Mouse (Mus musculus): ENCODE data around the gene Opn3. TPM values are rescaled to one million over a fixed set of nuclear protein-coding genes. Genes with fewer than 3 reads are reported as not detected.
A peak's percentile ranks its signal among the peaks of the same experiment; 100 is the strongest.

The Opn3 gene
- polyA plus RNA-seq, 1 experiment = 4.2 TPM

DNA sequence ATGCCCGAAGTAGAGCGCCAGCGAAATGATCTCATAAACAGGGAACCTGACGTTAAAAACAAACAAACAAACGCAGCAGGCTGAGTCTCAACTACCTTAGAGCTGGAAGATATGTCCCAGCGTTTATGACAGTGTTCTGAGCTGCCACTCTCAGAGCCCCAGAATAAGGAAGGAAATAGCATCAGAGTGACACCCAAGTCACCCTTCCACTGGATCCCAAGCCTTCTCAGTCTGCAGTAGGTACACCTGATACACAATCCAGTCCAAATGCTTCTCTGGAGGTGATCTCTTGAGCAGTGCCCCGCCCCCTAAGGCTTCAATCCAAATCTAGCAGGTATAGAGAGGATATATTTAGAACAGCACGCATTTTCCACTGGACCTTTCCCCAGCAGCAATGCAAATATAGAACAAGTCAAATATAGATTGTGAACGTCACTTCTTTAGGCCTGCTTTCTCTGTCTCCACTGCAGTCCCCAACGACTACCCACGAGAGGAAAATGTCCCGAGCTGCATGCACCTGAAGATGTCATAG, 919 bp upstream of the Opn3 start:
- peaks cover 2% of the 10 kb centered on the region; the same call in 1 of the 2 replicates for H3K4me1 ChIP-seq (ENCODE audit: control insufficient read depth, insufficient read depth, low read length)
- H3K27ac ChIP-seq (ENCODE audit: insufficient read depth, low read length) = no peak overlapping the region
- peak overlapping the region; percentile 79; the same call in 1 of the 2 replicates for H3K4me3 ChIP-seq (ENCODE audit: insufficient read depth, low read length)
- TF ChIP-seq POLR2A (IDR thresholded peaks at IDR 0.05; ENCODE audit: extremely low read depth, insufficient read depth, low read length) = no peak
- no peak for TF ChIP-seq CTCF (IDR thresholded peaks at IDR 0.05; ENCODE audit: extremely low read depth, insufficient read depth, low read length)

DNA sequence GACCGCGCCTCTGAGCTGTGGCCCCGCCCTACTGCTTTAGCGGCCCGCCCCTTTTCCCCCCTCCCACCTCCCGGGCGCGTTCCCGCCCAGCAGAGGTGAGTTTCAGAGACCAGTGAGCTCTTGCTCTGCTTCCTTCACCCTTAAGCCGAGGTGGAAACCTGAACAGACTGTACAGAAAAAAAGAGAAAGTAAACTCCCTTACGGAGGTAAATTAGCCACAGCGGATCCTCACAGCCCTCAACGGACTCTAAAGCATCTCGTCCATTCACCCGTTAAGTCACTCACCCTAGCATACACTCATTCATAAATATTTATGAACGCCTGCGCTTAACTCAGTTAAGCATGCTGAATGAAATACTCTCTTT, 403 bp upstream of the Opn3 start:
- TF ChIP-seq POLR2A (IDR thresholded peaks at IDR 0.05; ENCODE audit: extremely low read depth, insufficient read depth, low read length) (no peak), CTCF (IDR thresholded peaks at IDR 0.05; ENCODE audit: extremely low read depth, insufficient read depth, low read length) (no peak)
- Histone ChIP-seq H3K27ac (ENCODE audit: insufficient read depth, low read length) (no peak overlapping the region), H3K4me3 (ENCODE audit: insufficient read depth, low read length) (peak overlapping the region; percentile 79)

DNA sequence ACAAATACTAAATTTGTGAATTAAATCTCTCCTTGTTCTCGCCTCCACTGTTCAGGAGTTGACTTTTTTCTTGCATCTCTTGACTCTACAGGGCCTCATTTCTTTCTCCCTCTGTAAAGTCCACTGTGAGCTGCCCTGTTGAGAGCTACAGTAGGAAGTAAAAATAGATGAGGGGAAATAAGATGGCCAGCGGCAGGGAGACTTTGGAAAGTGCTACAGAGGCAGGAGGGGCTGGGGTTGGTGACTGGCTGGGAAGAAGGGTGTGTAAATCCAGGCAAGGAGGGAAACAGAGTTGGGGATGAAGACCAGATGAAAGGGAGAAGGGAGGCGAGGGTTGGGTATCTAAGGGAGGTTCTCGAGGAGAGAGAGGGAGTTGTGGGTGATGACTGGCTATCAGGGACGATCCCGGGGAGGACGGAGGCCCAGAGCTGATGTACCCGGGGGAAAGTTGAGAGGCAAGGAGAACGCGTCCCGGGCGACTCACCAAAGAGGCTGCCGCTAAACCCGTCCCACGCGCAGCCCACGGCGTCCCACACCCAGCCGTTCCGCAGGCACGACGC, 810 bp downstream of the Opn3 start:
- TF ChIP-seq CTCF (IDR thresholded peaks at IDR 0.05; ENCODE audit: extremely low read depth, insufficient read depth, low read length) (no peak), POLR2A (IDR thresholded peaks at IDR 0.05; ENCODE audit: extremely low read depth, insufficient read depth, low read length) (no peak)
- H3K27ac ChIP-seq (ENCODE audit: insufficient read depth, low read length) = no peak overlapping the region
- H3K4me3 ChIP-seq (ENCODE audit: insufficient read depth, low read length) = peak overlapping the region; percentile 79
- H3K4me1 ChIP-seq (ENCODE audit: control insufficient read depth, insufficient read depth, low read length) = peaks cover 2% of the 10 kb centered on the region; the same call in 1 of the 2 replicates

More for the DNA sequence above, 403 bp upstream of the Opn3 start:
- H3K4me1 ChIP-seq (ENCODE audit: control insufficient read depth, insufficient read depth, low read length) = peaks cover 2% of the 10 kb centered on the region; the same call in 1 of the 2 replicates

DNA sequence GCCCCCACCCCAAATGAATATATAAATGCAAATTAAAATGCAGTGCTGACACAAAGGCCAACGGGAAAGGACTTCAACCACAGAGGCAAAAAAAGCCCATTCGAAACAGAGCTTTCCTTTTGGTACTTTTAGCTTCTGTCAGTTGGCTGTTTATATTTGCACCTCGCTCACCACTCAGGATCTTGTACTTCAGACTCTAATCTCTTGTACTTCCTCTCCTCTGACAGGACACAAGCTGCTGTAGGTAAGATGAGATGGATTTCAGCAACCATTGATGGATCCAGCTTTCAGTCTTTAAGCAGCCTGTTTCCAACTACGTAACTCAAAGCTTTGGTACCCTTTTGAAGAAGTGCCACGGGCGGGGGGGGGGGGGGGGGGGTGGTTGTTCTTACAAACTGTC, 11.6 kb downstream of the Opn3 start:
- Histone ChIP-seq H3K4me3 (ENCODE audit: insufficient read depth, low read length) (no peak overlapping the region), H3K4me1 (ENCODE audit: control insufficient read depth, insufficient read depth, low read length) (no peaks in the 10 kb centered on the region), H3K27ac (ENCODE audit: insufficient read depth, low read length) (no peak overlapping the region)
- TF ChIP-seq CTCF (IDR thresholded peaks at IDR 0.05; ENCODE audit: extremely low read depth, insufficient read depth, low read length) (no peak), POLR2A (IDR thresholded peaks at IDR 0.05; ENCODE audit: extremely low read depth, insufficient read depth, low read length) (no peak)

DNA sequence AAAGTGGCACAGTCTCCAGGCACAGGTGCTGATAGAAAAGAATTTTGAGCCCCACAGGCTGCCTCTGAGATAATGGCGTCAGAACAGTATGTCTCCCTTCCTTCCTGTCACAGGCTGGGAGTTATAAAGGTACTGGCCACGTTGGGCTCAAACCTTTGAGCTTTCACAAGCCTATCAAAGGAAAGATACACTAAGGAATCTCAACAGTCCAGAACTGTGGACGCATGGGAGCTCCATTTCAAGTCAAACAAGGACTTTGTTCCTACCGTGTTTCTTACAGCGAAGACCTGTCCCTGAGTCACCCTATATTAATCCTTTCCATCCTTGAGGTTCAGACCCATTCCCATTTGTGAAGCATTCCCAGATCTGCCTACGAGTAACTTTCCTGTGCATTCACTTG, 15.1 kb downstream of the Opn3 start:
- H3K4me1 ChIP-seq (ENCODE audit: control insufficient read depth, insufficient read depth, low read length) = no peaks in the 10 kb centered on the region; the same call in none of the 2 replicates
- no peak for TF ChIP-seq CTCF (IDR thresholded peaks at IDR 0.05; ENCODE audit: extremely low read depth, insufficient read depth, low read length)
- TF ChIP-seq POLR2A (IDR thresholded peaks at IDR 0.05; ENCODE audit: extremely low read depth, insufficient read depth, low read length) = no peak
- no peak overlapping the region for H3K27ac ChIP-seq (ENCODE audit: insufficient read depth, low read length)
- no peak overlapping the region for H3K4me3 ChIP-seq (ENCODE audit: insufficient read depth, low read length)

GRCm38 (mm10) chr1:175675116-175675515, 17.5 kb downstream of the Opn3 start:
- Histone ChIP-seq H3K27ac (ENCODE audit: insufficient read depth, low read length) (no peak overlapping the region), H3K4me1 (ENCODE audit: control insufficient read depth, insufficient read depth, low read length) (no peaks in the 10 kb centered on the region; the same call in none of the 2 replicates), H3K4me3 (ENCODE audit: insufficient read depth, low read length) (no peak overlapping the region)
- TF ChIP-seq POLR2A (IDR thresholded peaks at IDR 0.05; ENCODE audit: extremely low read depth, insufficient read depth, low read length) (no peak), CTCF (IDR thresholded peaks at IDR 0.05; ENCODE audit: extremely low read depth, insufficient read depth, low read length) (no peak)

DNA sequence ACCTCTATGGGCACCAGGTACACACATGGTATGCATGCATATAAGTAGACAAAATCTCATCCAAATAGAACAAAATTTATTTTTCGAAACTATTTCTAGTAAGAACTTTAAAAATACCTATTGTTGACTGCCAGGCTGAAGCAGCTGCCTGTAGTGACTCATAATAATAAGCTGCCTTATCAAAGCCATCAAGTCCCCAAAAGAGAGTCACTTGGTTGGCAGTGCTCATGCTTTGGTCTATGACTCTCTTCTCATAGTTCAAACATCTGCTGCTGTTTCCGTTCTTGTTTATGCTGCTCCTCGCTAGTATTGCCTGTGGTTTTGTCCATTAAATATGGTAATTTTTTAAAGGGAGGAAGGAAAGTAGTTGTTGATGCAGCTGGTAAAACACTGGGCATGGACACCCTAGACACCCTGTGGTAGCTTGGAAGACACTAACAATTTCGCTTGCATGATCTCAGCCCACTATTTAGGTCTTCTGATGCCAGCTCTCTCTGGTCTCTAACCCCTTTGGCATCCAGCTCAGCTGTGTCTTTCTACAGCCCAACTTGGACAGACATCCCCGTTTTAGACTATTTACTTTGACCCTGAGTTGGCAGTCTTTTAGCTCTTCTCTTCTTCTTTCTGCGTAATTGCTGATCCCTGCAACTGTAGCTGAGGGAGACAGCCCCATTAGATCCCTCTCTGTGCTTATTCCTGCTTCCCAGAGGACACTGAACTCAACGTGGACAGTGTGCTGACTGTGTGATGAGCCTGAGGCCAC, 18.8 kb downstream of the Opn3 start:
- TF ChIP-seq CTCF (IDR thresholded peaks at IDR 0.05; ENCODE audit: extremely low read depth, insufficient read depth, low read length) (no peak), POLR2A (IDR thresholded peaks at IDR 0.05; ENCODE audit: extremely low read depth, insufficient read depth, low read length) (no peak)
- no peaks in the 10 kb centered on the region; the same call in none of the 2 replicates for H3K4me1 ChIP-seq (ENCODE audit: control insufficient read depth, insufficient read depth, low read length)
- no peak overlapping the region for H3K27ac ChIP-seq (ENCODE audit: insufficient read depth, low read length)
- H3K4me3 ChIP-seq (ENCODE audit: insufficient read depth, low read length) = no peak overlapping the region

- Histone ChIP-seq H3K27ac (ENCODE audit: insufficient read depth, low read length) (no peak overlapping the region), H3K4me3 (ENCODE audit: insufficient read depth, low read length) (no peak overlapping the region), H3K4me1 (ENCODE audit: control insufficient read depth, insufficient read depth, low read length) (no peaks in the 10 kb centered on the region; the same call in none of the 2 replicates)
- no peak for TF ChIP-seq POLR2A (IDR thresholded peaks at IDR 0.05; ENCODE audit: extremely low read depth, insufficient read depth, low read length)
- no peak for TF ChIP-seq CTCF (IDR thresholded peaks at IDR 0.05; ENCODE audit: extremely low read depth, insufficient read depth, low read length)
These were observed 20.9 kb downstream of the Opn3 start for GRCm38 (mm10) chr1:175671626-175672025.

DNA sequence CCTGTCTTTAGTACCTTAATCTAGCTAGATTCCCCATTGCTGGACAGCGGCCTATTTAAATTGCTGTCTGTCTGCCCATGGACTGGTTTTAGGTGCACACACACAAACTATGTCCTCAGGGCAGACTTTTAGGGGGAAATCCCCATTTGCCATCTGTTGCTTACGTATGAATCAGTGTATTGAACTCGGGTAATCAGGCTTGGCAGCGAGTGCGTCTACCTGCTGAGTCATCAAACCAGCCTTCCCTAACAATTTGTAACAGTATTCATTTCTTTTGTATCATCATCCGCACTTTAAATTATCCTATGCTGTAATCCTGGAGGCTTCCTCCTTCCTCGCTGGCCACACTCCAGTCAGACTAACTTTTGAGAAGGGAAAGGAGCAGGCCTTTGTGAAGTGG, 22.5 kb downstream of the Opn3 start:
- H3K4me3 ChIP-seq (ENCODE audit: insufficient read depth, low read length) = no peak overlapping the region
- no peaks in the 10 kb centered on the region; the same call in none of the 2 replicates for H3K4me1 ChIP-seq (ENCODE audit: control insufficient read depth, insufficient read depth, low read length)
- H3K27ac ChIP-seq (ENCODE audit: insufficient read depth, low read length) = no peak overlapping the region
- no peak for TF ChIP-seq POLR2A (IDR thresholded peaks at IDR 0.05; ENCODE audit: extremely low read depth, insufficient read depth, low read length)
- no peak for TF ChIP-seq CTCF (IDR thresholded peaks at IDR 0.05; ENCODE audit: extremely low read depth, insufficient read depth, low read length)

Measured in cortical plate, adult 2 months (tissue).